Mouse (Mus musculus) megakaryocyte, embryonic 14.5 days (primary cell): ENCODE results near the gene Tcf12.

Experiments used
- FLI1 ChIP-seq: IDR thresholded peaks from 2 replicates; pipeline ENCODE4 v1.6.1; 2012; ENCODE audit warnings: low read length, inconsistent platforms, mixed read lengths
- GATA1 ChIP-seq: IDR thresholded peaks from 3 replicates; pipeline ENCODE4 v1.6.1; 2012; ENCODE audit warnings: mixed read lengths, low read length, inconsistent platforms, borderline replicate concordance

DNA sequence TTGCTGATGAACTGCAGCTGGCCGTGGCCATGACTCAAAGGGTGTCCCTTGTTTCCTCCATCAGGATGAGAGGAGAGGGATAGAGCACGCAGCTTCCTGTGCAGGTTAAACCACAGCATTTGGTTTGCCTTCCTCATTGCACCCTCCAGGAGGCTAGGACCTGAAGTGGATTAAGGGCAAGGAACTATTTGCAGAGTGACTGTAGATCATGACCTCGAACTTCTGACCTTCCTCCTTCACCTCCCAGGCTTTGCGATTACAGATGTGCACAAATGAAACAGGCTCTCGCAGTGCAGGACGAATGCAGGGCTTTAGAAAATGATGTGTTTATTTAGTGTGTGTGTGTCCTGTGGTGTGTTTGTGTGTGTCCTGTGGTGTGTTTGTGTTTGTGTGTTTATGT lies 282.5 kb downstream of the Tcf12 start:
- no peak for TF ChIP-seq GATA1
- no peak for TF ChIP-seq FLI1
